Mouse (Mus musculus): ENCODE measurements around the gene Adk. TPM values are rescaled to one million over a fixed set of nuclear protein-coding genes. Genes with fewer than 3 reads are reported as not detected.
"Not testable (repeated sequence)": the region's sequence is repeated elsewhere in the genome, so short reads cannot be mapped to it uniquely, and the experiment has no call there.

Adk gene
- total RNA-seq, 2 experiments from 2014 or later: 62.6 to 77.3 TPM

DNA sequence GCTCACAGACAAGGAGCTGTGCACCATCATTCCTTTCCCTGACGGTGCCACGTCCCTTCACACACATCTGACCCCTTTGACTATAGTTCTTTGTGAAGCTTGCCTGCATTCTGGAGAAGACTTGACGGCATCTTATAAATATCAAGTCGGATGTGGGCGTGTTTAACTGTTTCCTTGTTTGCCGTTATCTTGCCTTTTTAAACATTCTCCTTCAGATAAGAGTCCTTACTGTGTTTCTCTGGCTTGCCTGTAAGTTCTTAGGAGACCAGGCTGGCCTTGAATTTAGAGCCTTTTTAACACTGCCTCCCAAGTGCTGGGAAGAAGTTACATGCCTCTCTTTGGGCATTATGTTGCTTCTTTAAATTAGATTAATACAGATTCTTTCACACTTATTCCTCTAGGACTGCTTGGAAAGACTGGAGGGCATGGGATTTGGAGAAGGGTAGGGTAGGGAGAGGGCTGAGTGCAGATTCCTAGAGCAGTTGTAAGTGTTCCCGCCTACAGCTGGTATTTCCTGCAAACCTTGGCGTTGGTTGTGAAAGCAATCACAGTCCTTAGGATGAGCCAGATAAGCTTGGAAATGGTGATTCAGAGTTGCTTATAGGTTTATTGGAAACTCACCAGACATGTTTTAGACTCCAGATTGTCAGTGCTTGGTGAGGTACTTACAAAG, 13.3 kb downstream of the Adk start:
- DNase-seq: no peak

DNA sequence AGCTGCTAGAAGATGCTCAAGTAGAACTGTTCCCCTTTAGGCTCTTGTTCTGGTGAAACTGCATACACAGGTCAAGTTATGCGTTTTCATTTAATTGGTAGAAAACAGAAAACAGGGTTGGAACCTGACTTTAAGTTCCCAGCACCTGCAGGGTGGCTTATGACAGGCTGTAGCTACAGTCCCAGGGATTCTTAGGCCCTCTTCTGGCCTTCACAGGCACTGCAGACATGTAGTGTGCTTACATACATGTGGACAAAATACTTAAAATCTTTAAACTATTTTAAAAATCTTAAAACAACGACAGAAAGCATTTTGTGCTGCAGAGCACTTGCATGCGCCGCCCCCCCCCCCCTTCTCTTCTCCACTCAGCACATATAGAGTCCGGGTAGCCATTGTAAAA, 17.2 kb downstream of the Adk start:
- DNase-seq: no peak

DNA sequence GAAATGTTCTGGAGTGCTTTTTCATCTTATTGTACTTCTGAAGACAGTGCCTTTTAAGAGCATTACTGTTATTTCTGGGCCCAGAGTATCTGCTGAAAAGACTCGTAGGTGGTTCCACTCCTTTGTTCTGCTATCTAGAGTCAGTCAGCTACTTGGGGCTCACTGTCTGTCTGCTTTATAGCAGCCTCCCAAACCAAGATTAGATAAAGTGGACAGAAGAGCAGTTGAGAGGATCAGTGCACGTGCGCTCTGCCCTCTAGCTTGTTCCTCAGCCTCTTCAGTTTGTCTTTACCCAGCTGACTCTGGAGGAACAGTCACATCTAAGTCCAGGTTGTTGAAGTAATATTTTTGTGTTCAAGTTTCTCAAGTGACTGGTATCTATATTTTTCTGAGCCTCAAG, 21.6 kb downstream of the Adk start:
- DNase-seq: no peak

DNA sequence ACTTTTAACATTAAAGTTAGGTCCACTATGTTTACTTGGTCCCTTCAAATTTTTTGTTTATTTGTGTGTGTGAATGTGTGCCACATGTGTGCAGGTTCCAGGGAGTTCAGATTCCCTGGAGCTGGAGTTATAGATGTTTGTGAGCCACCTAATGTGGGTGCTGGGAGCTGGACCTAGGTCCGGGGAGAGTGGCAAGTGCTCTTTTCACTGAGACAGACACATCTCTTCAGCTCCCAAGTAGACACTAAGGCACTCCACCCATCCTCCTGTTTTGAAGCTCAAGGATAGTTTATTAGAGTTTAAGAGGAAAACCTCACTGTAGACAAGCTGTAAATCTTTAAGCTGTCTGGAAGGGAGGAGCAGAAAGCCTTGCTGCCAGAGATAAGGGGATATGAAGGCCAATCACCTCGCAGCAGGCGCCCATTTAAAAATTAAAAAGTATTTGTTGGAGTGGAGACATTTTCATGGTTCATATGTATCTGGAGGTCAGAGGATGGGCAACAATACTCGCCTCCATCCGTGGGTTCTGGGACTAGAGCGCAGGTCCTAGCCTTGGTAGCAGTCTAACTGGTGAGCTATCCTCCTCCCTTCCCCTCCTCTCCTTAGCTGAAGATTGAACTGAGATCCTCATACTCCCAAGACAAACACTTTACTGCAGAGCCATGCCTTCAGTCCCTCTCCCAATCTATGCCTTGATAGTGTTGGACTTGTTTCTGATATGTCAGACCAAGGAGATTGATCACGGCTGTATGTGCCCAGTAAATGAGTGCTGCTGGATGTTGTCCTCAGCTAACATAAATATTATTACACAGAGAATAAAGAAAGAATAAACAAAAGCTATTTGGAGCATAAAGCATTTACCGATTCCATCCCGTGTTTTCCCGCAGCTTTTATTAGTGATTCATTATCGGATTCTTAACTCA, 22.3 kb downstream of the Adk start:
- DNase-seq: no peak

DNA sequence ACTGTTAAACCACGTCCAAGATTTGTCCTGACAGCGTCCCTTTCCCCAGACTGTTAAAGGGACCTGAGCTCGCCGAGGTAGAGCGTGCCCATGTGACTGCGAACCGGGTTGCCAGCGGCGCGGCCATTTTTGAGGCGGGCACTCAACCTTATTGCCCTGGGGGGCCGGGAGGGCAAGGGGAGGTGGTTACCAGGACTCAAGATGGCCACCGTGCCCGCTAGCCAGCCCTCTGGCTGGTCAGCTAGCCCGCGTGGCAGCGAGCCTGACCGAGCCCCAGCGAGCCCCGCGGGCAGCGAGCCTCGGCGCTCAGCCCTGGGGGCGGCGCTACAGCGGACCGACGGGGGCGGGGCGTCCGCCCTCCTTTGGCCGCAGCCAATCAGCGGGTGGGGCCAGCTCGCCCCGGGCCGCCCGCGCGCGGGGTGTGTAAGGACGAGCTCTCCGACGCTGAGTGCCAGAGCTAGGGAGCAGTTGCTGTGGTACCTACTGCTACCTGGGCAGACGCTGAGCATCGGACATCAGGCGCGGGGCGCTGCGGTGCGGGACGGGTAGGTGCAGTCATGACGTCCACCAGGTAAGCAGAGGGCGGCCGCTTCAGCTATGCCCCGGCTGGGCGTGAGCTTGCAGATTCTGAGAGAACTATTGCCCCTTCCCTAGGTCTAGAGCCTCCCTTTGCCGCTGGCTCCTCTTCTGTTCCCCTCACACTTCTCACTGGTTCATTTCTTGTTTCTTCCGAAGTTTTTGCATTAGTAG, 23.6 kb downstream of the Adk start:
- peak; percentile 86 to 90 for DNase-seq

DNA sequence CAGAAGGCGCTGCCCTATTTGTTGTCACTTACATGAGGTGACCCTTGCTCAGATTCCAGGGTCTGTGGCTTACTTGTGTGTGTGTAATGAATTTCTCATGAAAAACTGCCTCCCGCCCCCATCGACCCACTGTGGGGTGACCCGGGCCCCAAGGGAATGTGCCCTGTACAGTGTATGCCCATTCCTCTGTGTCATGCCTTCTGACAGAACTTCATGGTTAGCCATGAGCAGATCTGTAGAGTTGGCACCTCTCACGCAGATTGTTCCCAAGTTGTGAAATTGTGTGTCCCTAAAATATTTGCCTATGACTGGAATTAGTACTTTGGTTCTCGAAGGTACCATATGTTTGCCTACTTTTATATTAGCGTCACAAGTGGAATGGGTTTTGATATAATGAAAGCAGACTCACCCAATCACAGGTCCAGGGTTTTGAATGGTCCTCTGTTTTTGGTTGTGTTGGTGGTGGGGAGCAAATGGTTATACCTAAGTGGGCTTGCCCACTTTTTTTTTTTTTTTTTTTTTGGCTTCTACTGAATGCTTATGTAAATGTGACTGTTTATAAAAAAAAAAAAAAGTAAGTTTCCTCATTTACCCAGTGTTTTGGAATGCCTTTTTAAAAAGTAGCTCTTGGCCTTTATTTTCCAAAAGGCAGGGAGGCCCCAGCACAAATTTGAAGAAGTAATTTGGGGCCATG, 24.3 kb downstream of the Adk start:
- peak in 1 of 2 experiments; percentile 32 for DNase-seq

DNA sequence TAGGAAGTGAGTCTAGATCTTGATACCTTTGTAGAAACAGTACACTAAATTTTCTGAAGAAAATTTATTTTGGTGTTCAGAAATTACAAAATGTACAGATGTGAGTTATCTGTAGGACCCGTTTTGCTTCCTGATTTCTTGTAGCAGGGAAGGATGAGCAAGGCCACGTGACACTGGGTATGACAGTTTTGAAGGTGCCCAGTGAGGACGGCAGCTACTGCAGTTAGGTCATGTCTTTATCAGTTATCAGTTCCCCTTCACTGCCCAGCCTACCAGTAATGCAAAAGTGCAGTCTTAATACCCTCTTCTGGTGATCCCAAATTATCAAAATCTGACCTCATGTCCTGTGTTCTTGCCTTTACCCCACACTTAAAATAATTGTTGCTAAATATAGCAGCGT, 25.6 kb downstream of the Adk start:
- DNase-seq: no peak

DNA sequence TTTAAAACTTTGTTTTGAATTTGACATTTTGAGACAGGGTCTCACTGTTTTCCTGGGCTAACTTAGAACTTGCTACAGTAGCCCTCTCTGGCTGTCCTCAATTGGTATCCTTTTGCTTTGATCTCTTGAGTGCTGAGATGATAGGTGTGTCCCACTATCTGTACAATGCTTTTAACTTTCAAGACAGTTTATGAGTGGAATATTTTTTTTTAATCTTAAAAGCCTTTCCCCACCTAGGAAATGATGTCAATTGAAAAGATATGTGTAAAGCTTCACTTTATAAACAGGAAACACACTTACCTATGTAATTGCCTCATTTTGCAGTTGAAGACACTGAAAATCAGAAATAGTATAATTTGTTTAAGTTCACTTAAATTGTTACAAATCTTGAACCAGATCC, 26.1 kb downstream of the Adk start:
- DNase-seq: no peak

DNA sequence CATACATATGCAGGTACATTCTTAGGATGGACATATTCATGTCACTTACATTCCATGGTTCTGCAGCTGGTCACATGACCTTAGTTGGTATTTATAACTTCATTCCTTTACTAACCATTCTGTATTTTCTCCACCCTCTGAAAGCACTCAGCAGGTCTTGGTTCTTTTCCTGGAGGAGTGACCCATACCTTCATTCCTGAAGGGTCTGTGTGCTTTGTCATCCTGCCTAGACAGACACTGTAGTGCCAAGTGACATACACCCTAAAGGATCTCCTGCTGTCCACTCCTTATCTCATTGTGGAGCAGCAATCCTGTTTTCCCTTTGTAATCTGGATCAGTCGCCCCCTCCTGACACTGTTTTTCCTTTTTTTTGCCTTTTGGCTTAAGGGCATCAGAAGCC, 30.4 kb downstream of the Adk start:
- no peak for DNase-seq

DNA sequence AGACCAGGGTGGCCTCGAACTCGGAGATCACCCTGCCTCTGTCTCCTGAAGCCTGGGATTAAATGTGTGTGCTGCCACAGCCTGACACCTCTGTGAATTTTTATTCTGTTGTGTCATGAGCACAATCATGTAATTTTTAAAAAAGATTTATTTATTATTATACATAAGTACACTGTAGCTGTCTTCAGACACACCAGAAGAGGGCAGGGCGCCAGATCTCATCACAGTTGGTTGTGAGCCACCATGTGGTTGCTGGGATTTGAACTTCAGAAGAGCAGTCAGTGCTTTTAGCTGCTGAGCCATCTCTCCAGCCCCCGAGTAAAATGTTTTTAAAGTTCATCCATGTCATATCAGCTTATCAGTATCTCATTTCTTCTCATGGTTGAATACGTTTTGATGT, 33.3 kb downstream of the Adk start:
- DNase-seq: no peak

DNA sequence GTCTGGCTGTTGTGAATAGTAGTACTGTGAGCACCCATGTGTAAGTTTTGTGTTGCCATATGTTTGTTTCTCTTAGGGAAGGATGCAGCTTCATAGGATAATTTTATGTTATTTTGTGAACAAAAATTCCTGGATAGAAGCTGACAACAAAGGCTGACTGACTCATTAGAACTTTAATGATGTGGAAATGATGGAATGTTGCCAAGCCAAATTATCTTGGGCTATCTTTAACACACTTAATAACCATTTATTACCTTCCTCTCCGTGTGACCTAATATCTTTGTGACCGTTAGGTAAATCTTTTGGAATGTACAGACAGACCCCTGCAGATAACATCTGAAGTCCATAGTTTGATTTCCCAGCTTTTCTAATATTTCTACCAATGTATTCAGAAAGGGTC, 33.7 kb downstream of the Adk start:
- no peak for DNase-seq

DNA sequence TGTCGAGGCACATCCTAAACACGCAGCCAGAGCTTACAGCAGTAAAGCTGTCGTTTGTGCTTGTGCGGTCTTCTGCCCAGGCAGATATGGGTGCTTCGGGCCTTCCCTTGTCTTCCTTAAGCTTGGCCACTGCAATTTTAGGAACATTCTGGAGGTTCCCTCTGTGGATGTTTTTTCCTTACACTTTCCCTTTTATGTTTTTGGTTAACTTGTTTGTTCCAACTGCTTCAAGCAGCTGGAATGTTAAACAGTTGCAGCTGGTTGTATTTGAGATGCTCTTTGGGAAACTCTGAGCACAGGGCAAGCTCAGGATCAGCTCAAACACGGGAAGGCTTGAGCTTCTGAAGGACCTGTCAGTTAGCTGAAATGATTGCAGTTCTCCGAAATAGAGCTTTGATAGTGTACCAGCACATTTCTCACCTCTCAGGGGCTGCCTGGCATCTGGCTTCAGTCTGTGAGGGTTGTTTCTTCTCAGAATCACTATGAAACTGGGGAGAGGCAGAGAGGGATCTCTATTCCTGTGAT, 34.5 kb downstream of the Adk start:
- DNase-seq: no peak

DNA sequence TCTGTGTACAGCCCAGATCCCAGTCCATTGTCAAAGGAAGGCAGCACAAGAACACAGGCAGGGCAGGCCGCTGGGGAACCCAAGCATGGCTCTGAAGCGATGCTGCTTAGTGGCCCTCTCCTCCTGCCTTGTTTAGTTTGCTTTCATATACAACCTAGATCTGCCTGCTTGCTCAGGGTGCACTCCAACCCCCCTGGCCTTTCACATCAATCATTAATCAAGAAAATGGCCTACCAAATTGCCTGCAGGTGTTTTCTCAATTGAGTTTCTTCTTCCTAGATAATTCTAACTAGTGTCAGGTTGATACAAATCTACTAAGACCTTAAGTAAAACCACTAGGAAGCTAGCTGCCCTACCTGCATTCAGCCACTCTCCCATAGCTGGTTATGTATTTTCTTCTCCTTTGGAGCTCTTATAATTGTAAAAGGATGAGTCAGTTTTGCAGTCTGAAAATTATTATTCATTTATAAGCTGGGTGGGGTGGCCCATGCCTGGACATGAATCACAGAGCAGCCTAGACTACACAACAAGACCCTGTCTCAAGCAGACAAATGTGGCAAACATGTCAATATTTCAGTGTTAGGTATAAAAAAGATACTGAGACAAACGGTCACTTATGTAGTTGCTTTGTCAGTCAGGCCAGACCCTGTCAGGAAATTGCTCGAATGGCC, 35.2 kb downstream of the Adk start:
- DNase-seq: no peak

DNA sequence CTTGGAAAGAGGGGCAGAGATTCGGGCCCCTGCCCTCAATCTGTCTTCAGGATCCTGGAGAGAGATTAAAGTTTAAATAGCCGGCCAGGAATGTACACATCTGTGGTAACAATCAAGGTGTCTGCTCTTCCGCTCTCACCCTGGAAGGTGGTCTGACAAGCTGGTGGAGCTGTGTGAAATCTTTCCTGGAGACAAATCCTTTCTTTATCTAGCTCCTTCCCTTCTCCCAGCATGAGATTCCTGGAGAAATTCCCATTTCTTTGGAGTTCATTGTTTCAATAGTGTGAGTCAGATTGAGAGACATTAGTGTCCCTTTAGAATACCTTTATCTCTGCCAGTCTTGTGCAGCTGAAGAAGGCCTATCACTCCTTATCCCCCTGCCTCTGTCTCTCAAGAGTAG, 36.4 kb downstream of the Adk start:
- no peak for DNase-seq

DNA sequence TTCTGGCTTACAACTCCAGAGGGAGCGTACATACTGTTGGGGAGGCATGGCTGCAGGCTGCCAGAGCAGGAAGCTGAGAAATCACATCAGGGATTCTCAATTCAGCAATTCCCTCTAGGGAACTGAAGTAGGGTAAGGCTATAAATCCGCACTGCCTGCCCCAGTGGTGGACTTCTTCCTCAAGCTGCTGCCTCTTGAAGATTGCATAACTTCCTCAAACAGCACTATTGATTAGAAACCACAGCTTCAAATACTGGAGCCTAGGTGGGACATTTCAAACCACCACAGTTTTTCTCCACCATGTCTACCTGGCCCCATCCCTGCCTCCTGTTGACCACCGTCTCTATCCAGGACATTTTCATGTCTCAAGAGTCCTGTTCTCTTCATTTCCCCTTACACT, 38.0 kb downstream of the Adk start:
- DNase-seq: no peak

DNA sequence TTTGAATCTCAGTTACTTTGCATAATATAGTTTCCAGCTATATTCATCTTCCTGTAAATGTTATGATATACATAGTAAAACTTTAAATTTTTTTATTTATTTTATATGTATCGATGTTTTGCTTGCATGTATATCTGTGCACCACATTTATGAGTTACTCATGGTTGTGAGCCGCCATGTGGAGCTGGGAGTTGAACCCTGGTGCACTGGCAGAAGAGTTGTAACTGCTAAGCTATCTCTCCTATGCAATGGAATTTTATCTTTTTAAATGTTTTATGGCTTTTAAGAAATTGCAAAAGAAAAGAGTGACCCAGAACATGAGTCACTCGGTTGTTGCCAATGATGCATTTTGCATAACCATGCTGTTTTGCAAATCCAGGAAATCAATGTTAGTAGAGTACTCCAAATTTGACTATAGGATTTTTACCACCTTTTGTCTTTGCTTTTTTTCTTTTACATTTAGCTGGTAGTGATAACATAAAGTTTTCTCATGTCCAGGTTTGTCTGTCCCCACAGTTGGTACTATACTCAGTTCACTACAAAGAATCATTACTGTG, 38.6 kb downstream of the Adk start:
- DNase-seq: no peak

DNA sequence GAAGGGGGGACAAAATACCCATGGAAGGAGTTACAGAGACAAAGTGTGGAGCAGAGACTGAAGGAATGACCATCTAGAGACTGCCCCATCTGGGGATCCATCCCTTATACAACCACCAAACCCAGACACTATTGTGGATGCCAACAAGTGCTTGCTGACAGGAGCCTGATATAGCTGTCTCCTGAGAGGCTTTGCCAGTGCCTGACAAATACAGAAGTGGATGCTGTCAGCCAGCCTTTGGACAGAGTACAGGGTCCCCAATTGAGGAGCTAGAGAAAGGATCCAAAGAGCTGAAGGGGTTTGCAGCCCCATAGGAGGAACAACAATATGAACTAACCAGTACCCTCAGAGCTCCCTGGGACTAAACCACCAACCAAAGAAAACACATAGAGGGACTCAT, 41.8 kb downstream of the Adk start:
- DNase-seq: not testable (repeated sequence)

DNA sequence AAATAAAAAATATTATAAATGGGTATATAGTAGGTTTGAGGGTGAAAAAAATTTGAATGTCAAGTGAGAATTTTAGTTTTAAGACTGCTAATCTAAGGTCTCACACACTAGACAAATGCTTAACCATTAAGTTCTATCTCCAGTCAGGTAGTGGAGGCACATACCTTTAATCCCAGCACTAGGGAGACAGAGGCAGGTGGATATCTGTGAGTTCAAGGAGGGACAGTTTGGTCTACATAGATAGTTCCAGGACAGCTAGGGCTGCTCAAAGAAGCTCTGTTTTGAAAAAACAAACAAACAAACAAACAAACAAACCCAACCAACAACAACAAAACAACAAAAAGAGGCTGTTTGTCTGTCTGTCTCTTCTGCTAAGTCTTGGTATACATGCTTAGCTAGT, 43.9 kb downstream of the Adk start:
- DNase-seq: no peak

DNA sequence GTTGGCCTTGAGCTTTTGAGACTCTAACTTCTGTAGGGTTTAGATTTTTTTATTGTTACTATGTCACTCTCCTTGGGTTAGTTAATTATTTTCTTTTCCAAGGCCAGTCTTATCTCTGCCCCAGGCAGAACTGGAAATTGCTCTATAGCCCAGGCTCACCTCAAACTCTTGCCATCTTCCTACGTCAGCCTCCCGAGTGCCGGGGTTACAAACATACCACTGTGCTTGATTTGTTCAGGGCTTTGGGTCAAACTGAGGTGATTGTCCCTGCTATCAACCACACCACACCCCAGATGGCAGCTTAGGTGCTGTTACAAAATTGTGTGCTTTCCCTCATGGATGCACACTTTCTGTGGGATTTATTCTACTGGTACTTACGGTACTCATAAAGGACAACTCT, 44.3 kb downstream of the Adk start:
- no peak for DNase-seq

DNA sequence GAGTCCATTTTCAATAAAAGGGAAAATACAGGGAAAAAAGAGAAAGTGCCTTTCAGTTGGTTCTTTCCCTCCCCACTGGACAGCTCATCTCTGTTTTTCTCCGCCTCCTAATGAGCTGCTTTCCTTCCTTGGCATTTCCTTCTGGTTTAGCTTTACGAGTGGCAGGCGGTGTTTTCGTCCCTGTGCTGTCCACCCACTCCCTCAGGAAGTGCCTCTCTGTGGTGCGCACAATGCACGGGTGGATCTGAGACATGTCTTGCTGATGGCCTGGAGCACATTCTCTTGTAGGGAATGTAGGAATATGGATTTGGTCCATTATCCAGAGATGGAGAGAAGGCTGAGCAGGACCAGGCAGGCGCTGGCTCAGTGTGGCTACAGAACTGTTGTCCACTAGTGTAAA, 47.0 kb downstream of the Adk start:
- peak; percentile 19 to 24 for DNase-seq

DNA sequence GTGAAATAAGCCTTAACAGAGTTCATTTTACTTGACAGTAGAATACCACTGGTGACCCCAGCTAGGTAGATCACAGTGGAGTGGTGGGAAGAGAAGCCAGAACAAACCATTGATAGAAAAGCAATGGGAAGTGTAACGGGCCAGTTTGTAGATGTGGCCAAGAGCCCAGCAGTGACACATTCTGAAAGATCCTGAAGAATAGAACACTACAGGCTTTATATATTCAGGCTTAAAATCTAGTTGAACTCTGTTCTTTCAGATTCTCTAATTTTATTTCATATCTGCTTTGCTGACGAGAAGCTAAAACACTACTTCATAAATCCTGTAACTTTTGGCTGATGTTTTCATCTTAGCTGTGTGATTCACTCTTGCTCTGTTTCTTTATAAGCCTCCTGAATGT, 48.5 kb downstream of the Adk start:
- no peak for DNase-seq

DNA sequence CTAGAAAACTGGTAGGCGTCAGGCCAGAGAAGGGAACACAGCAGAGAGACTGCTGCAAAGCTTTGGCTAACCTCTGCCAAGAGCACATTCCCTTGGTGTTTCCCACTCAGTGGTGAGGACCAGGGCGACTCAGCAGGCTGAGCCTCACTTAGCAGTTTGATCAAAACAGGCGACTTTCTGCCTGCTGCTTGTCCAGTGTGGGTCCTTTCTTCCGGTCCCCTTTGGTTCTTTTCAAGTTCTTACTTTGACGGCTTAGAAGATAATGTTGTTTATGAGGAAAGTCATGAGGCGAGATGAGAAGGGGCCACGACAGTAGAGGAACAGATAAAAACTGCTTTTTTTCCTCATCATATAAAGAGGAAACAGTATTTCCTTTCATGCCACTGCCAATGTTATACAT, 49.2 kb downstream of the Adk start:
- peak in 1 of 2 experiments; percentile 13 for DNase-seq
